Mouse (Mus musculus) stomach, postnatal 0 days (tissue): ENCODE results near the gene Cox5a.

Experiments used
- CTCF ChIP-seq: IDR thresholded peaks from 2 replicates; pipeline ENCODE4 v1.5.1; 2016; ENCODE audit warnings: antibody characterized with exemption, low read depth, mild to moderate bottlenecking, moderate library complexity
- EP300 ChIP-seq: optimal IDR thresholded peaks from 2 replicates; pipeline ENCODE3; 2016; ENCODE audit warnings: antibody characterized with exemption

- no peak for TF ChIP-seq CTCF
- no peak for TF ChIP-seq EP300
Measured at GRCm38 (mm10) chr9:57560263-57560662, 39.2 kb downstream of the Cox5a start.
